8 mouse cellular contexts compared by ENCODE assay signal in the genomic region with DNA sequence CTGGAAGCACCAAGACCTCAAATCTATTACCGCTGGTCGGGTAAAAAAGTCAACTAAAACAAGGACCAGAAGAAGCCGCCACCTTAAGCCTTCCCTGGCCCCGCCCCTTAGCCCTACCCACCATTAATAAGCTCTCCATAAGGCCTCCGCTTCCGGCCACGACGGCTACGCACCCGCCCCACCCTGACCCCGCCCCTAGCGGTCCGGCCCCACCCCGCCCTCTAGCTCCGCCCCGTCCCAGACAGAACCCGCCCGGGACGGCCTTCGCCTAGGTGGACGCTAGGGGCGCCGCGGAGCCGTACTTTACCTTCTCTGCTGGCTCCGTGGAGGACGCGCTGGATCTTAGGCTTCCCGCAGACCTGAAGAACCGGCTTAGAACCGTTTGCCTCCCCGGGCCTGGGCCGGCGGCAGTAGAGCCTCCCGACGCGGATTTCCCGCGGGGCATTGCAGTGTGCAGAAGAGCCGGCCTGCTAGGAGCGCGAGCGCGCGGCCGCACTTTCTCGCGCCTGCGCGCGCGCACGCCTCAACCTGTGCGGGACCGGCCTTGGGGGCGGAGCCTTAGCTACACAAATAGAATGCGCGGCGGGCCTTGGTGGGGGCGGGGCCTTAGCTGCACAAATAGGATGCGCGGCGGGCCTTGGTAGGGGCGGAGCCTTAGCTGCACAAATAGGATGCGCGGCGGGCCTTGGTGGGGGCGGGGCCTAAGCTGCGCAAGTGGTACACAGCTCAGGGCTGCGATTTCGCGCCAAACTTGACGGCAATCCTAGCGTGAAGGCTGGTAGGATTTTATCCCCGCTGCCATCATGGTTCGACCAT. TPM values are rescaled to one million over a fixed set of nuclear protein-coding genes. Genes with fewer than 3 reads are reported as not detected.
DNase-seq lines count a peak whose midpoint lies in the region; ATAC-seq and TF ChIP-seq lines count a peak whose summit lies in the region.

A gene (plus strand): TSS at position 271 of the 816 bp plus-strand sequence.
A gene (minus strand): TSS at position 548 of the 816 bp plus-strand sequence.

- no peaks in the 10 kb centered on the region for H3K9me3 ChIP-seq in ES-Bruce4 (replicated peaks; ENCODE audit: control insufficient read depth, insufficient read depth, low read length, poor library complexity, severe bottlenecking)
- no peaks in the 10 kb centered on the region for H3K9me3 ChIP-seq in forebrain, embryonic 13.5 days (replicated peaks)
- H3K9me3 ChIP-seq in liver, postnatal 0 days (ENCODE audit: low read length), result no peaks in the 10 kb centered on the region
- no peaks in the 10 kb centered on the region for H3K9me3 ChIP-seq in neural tube, embryonic 14.5 days (ENCODE audit: control insufficient read depth, low read length)

- intact Hi-C loops in heart, postnatal 10 days (cut with DNase I), result loop anchor here (5.0 kb wide), 1 partner anchor 388 kb away; no protein-coding TSS in a partner anchor

- peak; percentile 79 for TF ChIP-seq POLR2A in ES-Bruce4 (IDR thresholded peaks at IDR 0.05; ENCODE audit: insufficient read depth, low read length)

- no peaks in the 10 kb centered on the region for H3K27me3 ChIP-seq in ES-Bruce4 (ENCODE audit: control insufficient read depth, insufficient read depth, low read length, poor library complexity, severe bottlenecking)
- no peaks in the 10 kb centered on the region for H3K27me3 ChIP-seq in forebrain, embryonic 13.5 days
- no peaks in the 10 kb centered on the region for H3K27me3 ChIP-seq in liver, postnatal 0 days (ENCODE audit: insufficient read depth, low read length)
- no peaks in the 10 kb centered on the region for H3K27me3 ChIP-seq in neural tube, embryonic 14.5 days (ENCODE audit: control insufficient read depth, insufficient read depth, low read length)

- DNase-seq in heart, postnatal 10 days, result peak; percentile 98
- DNase-seq in large intestine, adult 2 months (ENCODE audit: low read depth, low spot score), result peak; percentile 90
- DNase-seq in liver, postnatal 0 days, result peak; percentile 100
- DNase-seq in testis, postnatal 10 days (ENCODE audit: low spot score), result peak; percentile 98

- H3K4me2 ChIP-seq in forebrain, embryonic 13.5 days, result peak within 1 kb of the TSS; percentile 96
- peak within 1 kb of the TSS; percentile 100 for H3K4me2 ChIP-seq in liver, postnatal 0 days (ENCODE audit: low read depth, low read length)
- H3K4me2 ChIP-seq in neural tube, embryonic 14.5 days (ENCODE audit: low read depth, low read length), result peak within 1 kb of the TSS; percentile 96

- peak; percentile 92 for ATAC-seq in cerebellum, adult (ENCODE audit: insufficient number of reproducible peaks, low FRiP score, low TSS enrichment)
- peak; percentile 98 for ATAC-seq in forebrain, embryonic 13.5 days
- peak; percentile 96 for ATAC-seq in liver, postnatal 0 days
- peak; percentile 98 for ATAC-seq in neural tube, embryonic 14.5 days (ENCODE audit: low read depth)

- WGBS in forebrain, embryonic 13.5 days, result under 1% methylated on average over 66 of the region's 76 CpGs
- WGBS in large intestine, adult 2 months, result under 1% methylated on average over 76 of the region's 76 CpGs
- WGBS in liver, postnatal 0 days (ENCODE audit: insufficient replicate concordance), result under 1% methylated on average over 73 of the region's 76 CpGs
- under 1% methylated on average over 71 of the region's 76 CpGs for whole genome bisulfite sequencing in neural tube, embryonic 14.5 days

- TF ChIP-seq EP300 in ES-Bruce4 (IDR thresholded peaks at IDR 0.05; ENCODE audit: insufficient read depth, low read depth, low read length), result 0 out of 2 replicates have a peak, but pooled peaks have one; percentile 0
- TF ChIP-seq EP300 in liver, postnatal 0 days (IDR thresholded peaks at IDR 0.05; ENCODE audit: low read depth), result no peak

- H3K36me3 ChIP-seq in ES-Bruce4 (ENCODE audit: control insufficient read depth, insufficient read depth, low read length, poor library complexity, severe bottlenecking), result peaks cover 25% of the 10 kb centered on the region
- peaks cover 8% of the 10 kb centered on the region for H3K36me3 ChIP-seq in forebrain, embryonic 13.5 days (ENCODE audit: poor library complexity, severe bottlenecking)
- peaks cover 20% of the 10 kb centered on the region for H3K36me3 ChIP-seq in liver, postnatal 0 days (replicated peaks; ENCODE audit: insufficient read depth, low read length)
- H3K36me3 ChIP-seq in neural tube, embryonic 14.5 days (ENCODE audit: control insufficient read depth, insufficient read depth, low read length), result no peaks in the 10 kb centered on the region

- peak within 1 kb of the TSS; percentile 79 for H3K9ac ChIP-seq in ES-Bruce4 (ENCODE audit: low read depth, poor library complexity, severe bottlenecking)
- H3K9ac ChIP-seq in forebrain, embryonic 13.5 days, result peak within 1 kb of the TSS; percentile 73
- H3K9ac ChIP-seq in liver, postnatal 0 days (replicated peaks), result peak within 1 kb of the TSS; percentile 82
- peak within 1 kb of the TSS; percentile 56 for H3K9ac ChIP-seq in neural tube, embryonic 14.5 days (replicated peaks; ENCODE audit: low read depth, low read length)

- TF ChIP-seq CTCF in ES-Bruce4 (IDR thresholded peaks at IDR 0.05; ENCODE audit: low read depth, low read length), result peak; percentile 57
- peak; percentile 90 for TF ChIP-seq CTCF in liver, postnatal 0 days (IDR thresholded peaks at IDR 0.05; ENCODE audit: low read depth)

- no peaks in the 10 kb centered on the region for H3K4me1 ChIP-seq in ES-Bruce4 (ENCODE audit: control insufficient read depth, insufficient read depth, low read length)
- peaks cover 27% of the 10 kb centered on the region for H3K4me1 ChIP-seq in forebrain, embryonic 13.5 days
- peaks cover 28% of the 10 kb centered on the region for H3K4me1 ChIP-seq in liver, postnatal 0 days (ENCODE audit: insufficient read depth)
- H3K4me1 ChIP-seq in neural tube, embryonic 14.5 days (ENCODE audit: control insufficient read depth, insufficient read depth, low read length), result 0 out of 2 replicates have a peak, but pooled peaks cover 6% of the 10 kb centered on the region

- H3K4me3 ChIP-seq in ES-Bruce4 (ENCODE audit: low read depth, low read length), result peak within 1 kb of the TSS; percentile 96
- H3K4me3 ChIP-seq in forebrain, embryonic 13.5 days, result peak within 1 kb of the TSS; percentile 65
- peak within 1 kb of the TSS; percentile 67 for H3K4me3 ChIP-seq in liver, postnatal 0 days (ENCODE audit: low read depth, low read length)
- H3K4me3 ChIP-seq in neural tube, embryonic 14.5 days (ENCODE audit: low read depth, low read length), result peak within 1 kb of the TSS; percentile 69

- peak within 1 kb of the TSS; percentile 58; the same call in 1 of the 2 replicates for H3K27ac ChIP-seq in ES-Bruce4 (ENCODE audit: insufficient read depth, low read length)
- peak within 1 kb of the TSS; percentile 92 for H3K27ac ChIP-seq in forebrain, embryonic 13.5 days
- peak within 1 kb of the TSS; percentile 80 for H3K27ac ChIP-seq in liver, postnatal 0 days (ENCODE audit: low read depth)
- H3K27ac ChIP-seq in neural tube, embryonic 14.5 days (ENCODE audit: low read depth, low read length), result peak within 1 kb of the TSS; percentile 91

RNA-seq across cellular contexts. Expression of the first gene that starts in this region (rescaled TPM):
- 19.8 and 21.3 TPM in 2 replicates for polyA plus RNA-seq in ES-Bruce4 (2011; ENCODE audit: insufficient read depth, insufficient read length, low read depth, missing spikeins)
- 17.6 and 19.5 TPM in 2 replicates for polyA plus RNA-seq in forebrain, embryonic 13.5 days (2015; fragmentation: Nextera tagmentation; extraction: Ambion mirVana)
- 1 to 10 TPM; 2.9 to 3.4 TPM for total RNA-seq in heart, postnatal 10 days (2021)
- polyA plus RNA-seq in large intestine, adult 2 months (2012; rRNA removed), result 2.3 and 4.6 TPM in 2 replicates
- 10.4 and 11.0 TPM in 2 replicates for polyA plus RNA-seq in liver, postnatal 0 days (2015; fragmentation: Nextera tagmentation; extraction: Ambion mirVana)
- 3.2 and 3.5 TPM in 2 replicates for polyA plus RNA-seq in neural tube, embryonic 14.5 days (2014; fragmentation: Nextera tagmentation; extraction: Ambion mirVana)

RNA-seq across cellular contexts. Expression of the second gene that starts in this region (rescaled TPM):
- polyA plus RNA-seq in ES-Bruce4 (2011; ENCODE audit: insufficient read depth, insufficient read length, low read depth, missing spikeins), result 33.1 and 33.7 TPM in 2 replicates
- 28.5 and 32.4 TPM in 2 replicates for polyA plus RNA-seq in forebrain, embryonic 13.5 days (2015; fragmentation: Nextera tagmentation; extraction: Ambion mirVana)
- total RNA-seq in heart, postnatal 10 days (2021), result 10 to 100 TPM; 11.9 to 13.5 TPM
- 3.2 and 4.3 TPM in 2 replicates for polyA plus RNA-seq in large intestine, adult 2 months (2012; rRNA removed)
- polyA plus RNA-seq in liver, postnatal 0 days (2015; fragmentation: Nextera tagmentation; extraction: Ambion mirVana), result 6.8 and 7.8 TPM in 2 replicates
- polyA plus RNA-seq in neural tube, embryonic 14.5 days (2014; fragmentation: Nextera tagmentation; extraction: Ambion mirVana), result 34.7 and 35.1 TPM in 2 replicates

Comparison
In these comparisons a context has a peak if more than half of its experiments do, and no peak if none do; other contexts are left out.
1. Peak in every context shown above with its lines: DNase-seq, ATAC-seq, H3K4me3 ChIP-seq and H3K27ac ChIP-seq.